Mouse (Mus musculus) midbrain, embryonic 11.5 days (tissue): ENCODE measurements at regions not wholly inside any gene's neighbourhood (a gene's known extent, or its start where the extent isn't known, plus 50 kb on each side); places are given as distances from the start of the nearest gene placed in this dataset.

Source experiments
- ATAC-seq: fragments of 200-750 bp; cut with Nextera tagmentation; 2 replicates; pipeline ENCODE4 v1.8.0; 2017; ENCODE audit warnings: moderate TSS enrichment, moderate library complexity; ENCODE audit not compliant: low FRiP score
- DNase-seq: peaks from one replicate; pipeline ENCODE4 v3.0.0; 2015; ENCODE audit warnings: low spot score; ENCODE audit errors: missing footprints
- H3K27ac ChIP-seq: fragments of 300-500 bp; sonication (generic); 2 replicates; pipeline ENCODE4 v1.5.1; 2014; ENCODE audit warnings: low read depth, low read length
- H3K27me3 ChIP-seq: fragments of 300-500 bp; sonication (generic); 2 replicates; pipeline ENCODE4 v1.6.1; 2014; ENCODE audit warnings: mild to moderate bottlenecking, low read length, moderate library complexity, mixed read lengths; ENCODE audit not compliant: control insufficient read depth, insufficient read depth
- H3K36me3 ChIP-seq: fragments of 300-500 bp; sonication (generic); 2 replicates; pipeline ENCODE4 v1.6.1; 2014; ENCODE audit warnings: mild to moderate bottlenecking, low read length, moderate library complexity, mixed read lengths; ENCODE audit not compliant: control insufficient read depth, insufficient read depth
- H3K4me1 ChIP-seq: fragments of 300-500 bp; sonication (generic); 2 replicates; pipeline ENCODE4 v1.6.1; 2014; ENCODE audit warnings: low read length; ENCODE audit not compliant: control insufficient read depth, insufficient read depth
- H3K4me2 ChIP-seq: fragments of 300-500 bp; sonication (generic); 2 replicates; pipeline ENCODE4 v1.6.1; 2014; ENCODE audit warnings: mild to moderate bottlenecking, moderate library complexity
- H3K4me3 ChIP-seq: fragments of 300-500 bp; sonication (generic); 2 replicates; pipeline ENCODE4 v1.5.1; 2014; ENCODE audit warnings: low read depth, low read length
- H3K9ac ChIP-seq: fragments of 300-500 bp; sonication (generic); 2 replicates; pipeline ENCODE4 v1.6.1; 2014; ENCODE audit warnings: low read length
- H3K9me3 ChIP-seq: fragments of 300-500 bp; sonication (generic); 2 replicates; pipeline ENCODE4 v1.6.1; 2016; ENCODE audit warnings: low read length; ENCODE audit not compliant: control insufficient read depth
- WGBS: fragments of 180-500 bp; shearing (Covaris S2); extraction: QIAGEN DNeasy Blood & Tissue Kit; methylation state at CpG from one replicate; pipeline ENCODE4 v1.1.7; 2014; 5-methylcytosine and 5-hydroxymethylcytosine counted together

DNA sequence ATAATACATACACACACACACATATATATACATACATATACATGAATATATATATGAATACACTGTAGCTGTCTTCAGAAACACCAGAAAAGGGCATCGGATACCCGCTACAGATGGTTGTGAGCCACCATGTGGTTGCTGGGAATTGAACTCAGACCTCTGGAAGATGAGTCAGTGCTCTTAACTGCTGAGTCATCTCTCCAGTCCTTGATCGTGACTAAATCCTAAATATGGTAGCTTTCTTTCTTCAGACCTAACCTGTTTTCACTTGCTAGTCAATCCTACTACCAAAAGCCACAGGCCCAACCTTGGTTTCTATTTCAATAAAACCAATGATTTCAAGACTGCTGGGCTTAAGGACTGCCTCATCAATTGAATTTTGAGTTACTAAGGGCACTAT is 95.0 kb upstream of the Slc4a7 start:
- Histone ChIP-seq H3K9ac (no peak overlapping the region), H3K27me3 (no peaks in the 10 kb centered on the region), H3K4me2 (no peak overlapping the region), H3K4me1 (no peaks in the 10 kb centered on the region), H3K4me3 (no peak overlapping the region), H3K9me3 (no peaks in the 10 kb centered on the region), H3K36me3 (no peaks in the 10 kb centered on the region), H3K27ac (no peak overlapping the region)
- 88% methylated on average over 3 of the region's 3 CpGs for WGBS
- no peak for DNase-seq
- ATAC-seq = no peak

DNA sequence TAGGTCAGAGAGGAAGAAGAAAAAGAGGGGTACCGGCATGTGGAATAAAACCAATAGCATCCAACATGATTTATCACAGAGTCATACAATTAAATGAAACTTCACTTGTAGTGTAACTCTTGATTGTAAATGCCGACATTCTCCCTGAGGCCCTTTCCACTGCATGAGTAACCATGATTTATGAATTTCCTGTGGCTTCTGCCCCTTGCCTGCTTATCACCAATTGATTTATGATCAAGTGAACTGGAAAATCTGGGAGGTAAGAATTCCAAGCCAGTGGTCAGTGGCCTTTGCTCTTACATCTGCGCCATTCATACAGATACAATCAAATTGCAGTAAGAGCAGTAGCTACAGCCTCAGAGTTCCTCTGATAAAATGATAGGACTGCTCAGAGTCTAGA is 89.8 kb upstream of the Slc4a7 start:
- no peak for DNase-seq
- H3K9ac ChIP-seq = no peak overlapping the region
- H3K27me3 ChIP-seq = no peaks in the 10 kb centered on the region
- no peak for ATAC-seq
- H3K4me2 ChIP-seq = no peak overlapping the region
- no peak overlapping the region for H3K27ac ChIP-seq
- no peaks in the 10 kb centered on the region for H3K36me3 ChIP-seq
- WGBS = 93% methylated on average over 3 of the region's 3 CpGs
- H3K4me1 ChIP-seq = no peaks in the 10 kb centered on the region
- no peak overlapping the region for H3K4me3 ChIP-seq
- no peaks in the 10 kb centered on the region for H3K9me3 ChIP-seq

DNA sequence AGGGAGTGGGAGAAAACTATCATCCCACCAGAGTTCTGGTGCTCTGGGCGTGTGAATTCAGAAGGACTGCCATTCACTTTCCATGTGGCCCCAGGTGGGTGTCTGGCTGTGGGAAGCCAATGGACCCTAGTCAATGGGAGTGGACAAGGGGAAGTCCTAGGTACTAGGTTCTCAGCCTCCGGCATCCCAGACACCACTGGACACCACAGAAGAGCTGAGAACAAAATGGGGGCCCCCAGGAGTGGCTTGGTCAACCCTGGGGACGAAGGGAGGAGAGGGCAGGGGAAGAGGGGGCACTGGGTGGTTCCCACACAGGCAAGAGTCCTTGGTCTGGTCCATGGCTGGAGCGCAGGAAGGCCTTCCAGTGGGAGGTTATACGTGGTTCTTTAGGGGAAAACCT is 81.8 kb upstream of the Slc4a7 start:
- DNase-seq = no peak
- Histone ChIP-seq H3K27me3 (no peaks in the 10 kb centered on the region), H3K36me3 (no peaks in the 10 kb centered on the region), H3K4me1 (no peaks in the 10 kb centered on the region), H3K9ac (no peak overlapping the region), H3K4me3 (no peak overlapping the region), H3K9me3 (no peaks in the 10 kb centered on the region), H3K4me2 (no peak overlapping the region), H3K27ac (no peak overlapping the region)
- 77% methylated on average over 5 of the region's 5 CpGs for WGBS
- ATAC-seq = no peak

DNA sequence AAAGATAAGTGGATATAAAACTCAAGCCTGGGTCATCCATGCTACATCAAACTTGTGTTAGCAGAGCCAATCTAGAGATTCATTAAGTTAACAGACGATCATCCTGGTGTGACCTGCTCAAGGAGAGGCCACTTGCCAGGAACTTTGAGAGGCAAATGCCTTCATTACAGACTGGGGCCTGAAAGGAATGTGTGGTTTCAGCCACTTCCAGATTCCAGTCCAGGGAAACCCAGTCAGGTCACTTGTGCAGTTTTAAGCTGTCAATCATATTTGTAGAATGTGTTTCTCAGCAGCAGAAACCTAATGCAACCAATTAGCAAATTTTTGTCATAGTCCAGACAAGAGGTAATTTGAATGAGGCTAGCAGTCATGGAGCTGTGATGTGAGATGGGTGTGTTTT is 73.4 kb upstream of the Slc4a7 start:
- no peaks in the 10 kb centered on the region for H3K36me3 ChIP-seq
- ATAC-seq = no peak
- H3K9me3 ChIP-seq = no peaks in the 10 kb centered on the region
- H3K27ac ChIP-seq = no peak overlapping the region
- H3K27me3 ChIP-seq = no peaks in the 10 kb centered on the region
- no peak overlapping the region for H3K4me3 ChIP-seq
- DNase-seq = no peak
- no peak overlapping the region for H3K9ac ChIP-seq
- no peak overlapping the region for H3K4me2 ChIP-seq
- WGBS = 76% methylated on average over 1 of the region's 1 CpGs
- H3K4me1 ChIP-seq = peaks cover 6% of the 10 kb centered on the region

DNA sequence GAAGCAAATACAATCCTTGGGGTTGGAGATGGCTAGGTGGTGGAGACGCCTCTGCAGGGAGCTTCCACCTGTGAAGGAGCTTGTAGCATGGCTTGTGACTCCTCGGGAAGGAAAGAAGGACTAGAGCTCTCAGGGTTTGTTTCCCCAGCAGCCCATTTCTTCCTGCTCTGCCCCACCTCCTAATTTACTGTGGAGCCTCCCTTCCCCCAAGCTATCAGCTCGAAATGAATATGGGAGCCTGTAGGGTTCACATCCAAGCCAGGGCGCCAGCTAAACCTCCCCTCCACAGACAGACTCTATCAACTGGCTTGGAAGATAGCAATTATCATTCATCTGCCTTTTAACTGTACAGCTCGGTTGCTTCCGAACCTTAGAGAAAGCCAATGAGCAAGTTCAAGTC is 70.3 kb upstream of the Slc4a7 start:
- WGBS = 56% methylated on average over 6 of the region's 6 CpGs
- Histone ChIP-seq H3K36me3 (no peaks in the 10 kb centered on the region), H3K4me2 (no peak overlapping the region), H3K9me3 (no peaks in the 10 kb centered on the region), H3K27ac (no peak overlapping the region), H3K4me1 (peaks cover 7% of the 10 kb centered on the region), H3K9ac (no peak overlapping the region), H3K4me3 (no peak overlapping the region), H3K27me3 (no peaks in the 10 kb centered on the region)
- peak; percentile 83 for DNase-seq
- no peak for ATAC-seq

DNA sequence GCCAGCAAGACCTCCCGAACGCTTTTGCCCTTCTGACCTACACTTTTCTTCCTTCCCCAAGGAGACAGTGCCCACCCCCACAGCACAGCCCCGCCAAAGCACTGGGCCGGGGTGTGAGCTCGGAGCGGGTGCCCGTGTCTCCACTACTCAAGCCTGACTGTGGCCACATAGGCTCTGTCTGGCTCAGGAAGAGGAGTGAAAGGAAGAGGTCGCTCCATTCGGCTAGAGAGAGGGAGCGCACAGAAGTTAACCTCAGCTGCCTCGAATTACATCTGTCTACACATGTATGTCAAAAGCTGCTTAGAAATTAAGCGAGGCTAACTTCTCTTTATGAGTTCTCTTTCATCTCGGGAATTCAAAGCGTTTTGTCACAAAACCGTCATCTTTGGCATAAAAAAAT is 69.6 kb upstream of the Slc4a7 start:
- 0% methylated on average over 15 of the region's 15 CpGs for WGBS
- H3K27me3 ChIP-seq = no peaks in the 10 kb centered on the region
- no peaks in the 10 kb centered on the region for H3K36me3 ChIP-seq
- peak overlapping the region; percentile 20; the same call in 1 of the 2 replicates for H3K4me3 ChIP-seq
- H3K4me2 ChIP-seq = peak overlapping the region; percentile 49
- no peak overlapping the region for H3K27ac ChIP-seq
- DNase-seq (peak; percentile 91), ATAC-seq (peak; percentile 83)
- peak overlapping the region; percentile 27; the same call in 1 of the 2 replicates for H3K9ac ChIP-seq
- no peaks in the 10 kb centered on the region for H3K9me3 ChIP-seq
- H3K4me1 ChIP-seq = peaks cover 7% of the 10 kb centered on the region

DNA sequence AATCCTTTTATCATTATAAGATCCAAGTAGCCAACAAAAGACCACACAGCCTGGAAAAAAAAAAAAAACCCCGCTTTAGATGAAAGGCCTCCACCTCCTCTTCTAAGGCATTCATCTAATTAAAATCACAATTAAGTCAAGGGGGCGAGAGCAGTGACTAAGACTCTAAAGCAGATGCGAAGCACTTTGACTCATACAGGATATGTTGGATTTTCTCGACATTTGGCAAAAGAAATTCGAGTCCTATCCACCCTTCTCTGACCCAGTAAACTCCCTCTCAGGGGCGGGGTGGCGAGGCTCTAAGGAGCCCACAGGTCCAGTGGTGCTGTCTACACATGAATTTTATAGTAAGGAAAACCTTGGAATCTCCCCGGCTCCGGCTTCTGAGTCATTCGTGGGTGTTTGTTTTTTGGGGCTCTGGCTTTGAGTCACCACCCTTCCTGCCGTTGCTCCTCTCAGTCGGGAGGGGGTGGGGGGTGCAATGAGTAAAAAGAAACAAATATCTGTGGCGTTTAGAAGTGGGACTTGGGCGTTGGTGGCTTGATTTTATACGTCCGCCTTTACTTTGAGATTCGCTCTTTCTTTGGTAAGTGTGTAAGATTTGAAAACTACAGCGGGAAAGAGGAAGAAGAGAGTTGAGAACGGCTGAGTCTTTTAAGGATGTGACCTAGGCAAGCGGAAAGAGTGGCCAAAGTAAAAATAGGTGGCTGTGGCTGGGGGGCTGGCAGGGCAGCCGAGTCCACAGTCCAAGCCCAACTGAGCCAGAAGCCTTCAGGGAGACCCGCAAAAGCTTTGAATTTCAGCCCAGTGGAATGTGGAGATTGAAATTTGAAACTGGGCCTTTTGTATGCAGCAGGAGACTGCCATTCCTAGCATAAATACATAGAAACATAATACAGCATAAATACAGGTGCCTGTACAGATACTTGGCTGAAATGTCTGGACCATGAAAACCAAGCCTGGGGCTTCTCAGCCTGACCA is 68.8 kb upstream of the Slc4a7 start:
- 5% methylated on average over 22 of the region's 22 CpGs for WGBS
- ATAC-seq (peak; percentile 61), DNase-seq (peak; percentile 93)
- Histone ChIP-seq H3K4me3 (peak overlapping the region; percentile 20), H3K4me1 (peaks cover 7% of the 10 kb centered on the region), H3K27ac (no peak overlapping the region), H3K9ac (peak overlapping the region; percentile 27; the same call in 1 of the 2 replicates), H3K36me3 (no peaks in the 10 kb centered on the region), H3K27me3 (no peaks in the 10 kb centered on the region), H3K4me2 (peak overlapping the region; percentile 49), H3K9me3 (no peaks in the 10 kb centered on the region)

DNA sequence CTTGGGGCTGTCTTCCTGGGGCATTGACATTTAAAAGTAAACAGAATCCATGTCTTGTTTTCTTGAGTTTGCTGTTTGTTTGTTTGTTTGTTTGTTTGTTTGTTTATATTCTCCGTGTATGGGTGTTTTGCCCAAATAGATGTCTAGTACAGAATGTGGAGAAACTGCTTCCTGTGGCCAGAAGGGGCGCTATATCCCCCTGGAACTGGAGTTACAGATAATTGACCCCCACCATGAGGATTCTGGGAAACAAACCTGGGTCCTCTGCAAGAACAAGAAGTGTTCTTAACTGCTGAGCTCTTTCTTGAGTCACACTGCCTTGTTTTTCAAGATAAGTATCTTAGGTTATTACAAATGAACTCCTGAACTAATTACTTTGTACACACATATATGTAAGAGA is 68.1 kb upstream of the Slc4a7 start:
- WGBS = 23% methylated on average over 2 of the region's 2 CpGs
- Histone ChIP-seq H3K36me3 (no peaks in the 10 kb centered on the region), H3K4me1 (peaks cover 7% of the 10 kb centered on the region), H3K27me3 (no peaks in the 10 kb centered on the region), H3K27ac (no peak overlapping the region), H3K9me3 (no peaks in the 10 kb centered on the region), H3K4me3 (no peak overlapping the region), H3K4me2 (no peak overlapping the region), H3K9ac (no peak overlapping the region)
- DNase-seq (no peak), ATAC-seq (no peak)

DNA sequence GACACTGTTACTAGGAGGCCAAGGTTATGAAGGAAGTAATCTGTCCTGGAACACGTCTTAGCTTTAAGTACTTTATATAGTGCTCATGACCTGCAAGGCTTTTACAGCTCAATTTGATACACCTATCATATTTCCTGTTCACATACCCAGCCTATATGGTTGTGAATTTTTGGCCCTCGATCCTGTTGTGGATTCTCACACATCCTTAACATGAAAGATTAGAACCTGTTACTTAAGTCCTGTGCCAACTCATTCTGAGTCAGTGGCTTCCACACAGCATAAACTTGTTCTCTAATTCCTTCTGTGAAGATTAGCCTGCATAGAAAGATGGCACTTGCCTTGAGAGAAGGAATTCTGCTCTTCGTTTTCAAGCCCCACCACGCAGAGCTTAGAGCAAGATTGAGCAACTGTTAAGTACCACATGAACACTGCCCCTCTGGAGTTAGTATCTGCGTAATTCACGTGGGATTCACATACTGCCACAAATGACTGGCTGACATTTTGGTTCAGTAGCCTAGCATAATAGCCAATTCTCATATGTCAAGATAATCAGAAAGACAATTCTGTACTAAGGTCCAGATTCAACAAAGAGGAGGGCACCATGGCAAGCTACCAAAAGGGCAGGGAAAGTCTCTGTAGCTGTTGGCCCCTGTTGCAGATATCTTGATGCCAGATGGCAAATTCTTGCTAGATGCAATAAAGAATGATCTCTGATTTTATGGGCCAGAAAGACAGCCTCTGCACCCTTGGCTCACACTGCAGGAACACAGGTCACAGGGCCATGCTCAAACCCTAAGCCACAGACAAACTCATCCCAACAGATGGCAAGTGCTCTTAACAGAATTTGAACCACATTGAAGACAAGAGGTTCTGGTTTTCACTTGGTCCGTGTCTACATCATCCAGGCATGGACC is 62.7 kb upstream of the Slc4a7 start:
- ATAC-seq (no peak), DNase-seq (no peak)
- no peaks in the 10 kb centered on the region for H3K4me1 ChIP-seq
- H3K9ac ChIP-seq = no peak overlapping the region
- no peaks in the 10 kb centered on the region for H3K9me3 ChIP-seq
- H3K36me3 ChIP-seq = no peaks in the 10 kb centered on the region
- no peak overlapping the region for H3K27ac ChIP-seq
- H3K4me2 ChIP-seq = no peak overlapping the region
- H3K27me3 ChIP-seq = no peaks in the 10 kb centered on the region
- 82% methylated on average over 7 of the region's 7 CpGs for WGBS
- H3K4me3 ChIP-seq = no peak overlapping the region
